Mouse (Mus musculus) intestine, embryonic 14.5 days (tissue): ENCODE measurements around the gene Aldh1a3. TPM values are rescaled to one million over a fixed set of nuclear protein-coding genes. Genes with fewer than 3 reads are reported as not detected.

Source experiments
- ATAC-seq: fragments of 200-750 bp; cut with Nextera tagmentation; replicated peaks from 2 replicates; pipeline ENCODE4 v1.8.0; 2017; ENCODE audit warnings: low read depth, moderate number of reproducible peaks, moderate TSS enrichment, moderate library complexity; ENCODE audit not compliant: low FRiP score, low TSS enrichment
- DNase-seq: peaks from one replicate; pipeline ENCODE4 v3.0.0-alpha.2; 2018; ENCODE audit warnings: low spot score
- H3K27ac ChIP-seq: fragments of 300-500 bp; sonication (generic); 2 replicates; pipeline ENCODE4 v1.5.1; 2014; ENCODE audit warnings: low read depth, mild to moderate bottlenecking, control low read depth
- H3K27me3 ChIP-seq: fragments of 300-500 bp; sonication (generic); replicated peaks from 2 replicates; pipeline ENCODE4 v1.6.1; 2014; ENCODE audit warnings: low read length, control low read depth; ENCODE audit not compliant: control insufficient read depth, insufficient read depth
- H3K36me3 ChIP-seq: fragments of 300-500 bp; sonication (generic); 2 replicates; pipeline ENCODE4 v1.6.1; 2014; ENCODE audit warnings: low read length, control low read depth; ENCODE audit not compliant: control insufficient read depth, insufficient read depth
- H3K4me1 ChIP-seq: fragments of 300-500 bp; sonication (generic); replicated peaks from 2 replicates; pipeline ENCODE4 v1.6.1; 2014; ENCODE audit warnings: low read length, control low read depth, mixed read lengths; ENCODE audit not compliant: control insufficient read depth, insufficient read depth
- H3K4me2 ChIP-seq: fragments of 300-500 bp; sonication (generic); 2 replicates; pipeline ENCODE4 v1.6.1; 2014; ENCODE audit warnings: low read length
- H3K4me3 ChIP-seq: fragments of 300-500 bp; sonication (generic); 2 replicates; pipeline ENCODE4 v1.5.1; 2014; ENCODE audit warnings: low read depth, low read length, control low read depth, mixed read lengths
- H3K9ac ChIP-seq: fragments of 300-500 bp; sonication (generic); 2 replicates; pipeline ENCODE4 v1.6.1; 2014; ENCODE audit warnings: mild to moderate bottlenecking, low read length
- H3K9me3 ChIP-seq: fragments of 300-500 bp; sonication (generic); 2 replicates; pipeline ENCODE4 v1.6.1; 2016; ENCODE audit warnings: low read length, control low read depth; ENCODE audit not compliant: control insufficient read depth
- WGBS: fragments of 180-500 bp; shearing (Covaris S2); extraction: QIAGEN DNeasy Blood & Tissue Kit; methylation state at CpG from one replicate; pipeline ENCODE4 v1.1.7; 2014; 5-methylcytosine and 5-hydroxymethylcytosine counted together
- polyA plus RNA-seq: library from polyadenylated mRNA; unstranded; fragments of >200 nt; fragmentation: Nextera tagmentation; extraction: Ambion mirVana; gene quantifications from 2 replicates; pipeline ENCODE4 v1.2.1, GENCODE M21; 2014

The Aldh1a3 gene
- polyA plus RNA-seq, 1 experiment from 2014 or later: 8.5 TPM

GRCm38 (mm10) chr7:66354911-66355310 lies 72.4 kb downstream of the Aldh1a3 start:
- Histone ChIP-seq H3K9me3 (no peaks in the 10 kb centered on the region), H3K27ac (no peak overlapping the region), H3K4me2 (no peak overlapping the region), H3K9ac (no peak overlapping the region), H3K4me1 (no peaks in the 10 kb centered on the region), H3K36me3 (no peaks in the 10 kb centered on the region), H3K4me3 (no peak overlapping the region), H3K27me3 (no peaks in the 10 kb centered on the region)
- DNase-seq (no peak), ATAC-seq (no peak)
- 43% methylated on average over 3 of the region's 3 CpGs for WGBS

- Histone ChIP-seq H3K27ac (no peak overlapping the region), H3K36me3 (no peaks in the 10 kb centered on the region), H3K4me1 (0 out of 2 replicates have a peak, but pooled peaks cover 4% of the 10 kb centered on the region), H3K9ac (no peak overlapping the region), H3K4me2 (no peak overlapping the region), H3K9me3 (no peaks in the 10 kb centered on the region), H3K4me3 (no peak overlapping the region), H3K27me3 (no peaks in the 10 kb centered on the region)
- WGBS: 77% methylated on average over 4 of the region's 4 CpGs
- ATAC-seq (no peak), DNase-seq (no peak)
Measured at GRCm38 (mm10) chr7:66351074-66351473, 76.2 kb downstream of the Aldh1a3 start.

- DNase-seq: no peak
- H3K9ac ChIP-seq: no peak overlapping the region
- H3K4me1 ChIP-seq: 0 out of 2 replicates have a peak, but pooled peaks cover 4% of the 10 kb centered on the region
- no peak overlapping the region for H3K4me2 ChIP-seq
- WGBS: 43% methylated on average over 11 of the region's 11 CpGs
- H3K36me3 ChIP-seq: no peaks in the 10 kb centered on the region
- H3K27me3 ChIP-seq: no peaks in the 10 kb centered on the region
- ATAC-seq: no peak
- no peak overlapping the region for H3K27ac ChIP-seq
- no peak overlapping the region for H3K4me3 ChIP-seq
- H3K9me3 ChIP-seq: no peaks in the 10 kb centered on the region
Measured at GRCm38 (mm10) chr7:66349670-66350069, 77.6 kb downstream of the Aldh1a3 start.

- Histone ChIP-seq H3K9me3 (no peaks in the 10 kb centered on the region), H3K4me3 (no peak overlapping the region), H3K36me3 (no peaks in the 10 kb centered on the region), H3K27me3 (no peaks in the 10 kb centered on the region), H3K4me1 (0 out of 2 replicates have a peak, but pooled peaks cover 4% of the 10 kb centered on the region), H3K9ac (no peak overlapping the region), H3K27ac (no peak overlapping the region), H3K4me2 (no peak overlapping the region)
- DNase-seq (no peak), ATAC-seq (no peak)
- WGBS: 84% methylated on average over 10 of the region's 10 CpGs
Measured at GRCm38 (mm10) chr7:66348588-66348987, 78.7 kb downstream of the Aldh1a3 start.

GRCm38 (mm10) chr7:66346959-66347663 lies 80.2 kb downstream of the Aldh1a3 start:
- no peak overlapping the region for H3K9ac ChIP-seq
- H3K36me3 ChIP-seq: no peaks in the 10 kb centered on the region
- H3K4me3 ChIP-seq: no peak overlapping the region
- no peaks in the 10 kb centered on the region for H3K9me3 ChIP-seq
- 33% methylated on average over 9 of the region's 9 CpGs for WGBS
- no peak overlapping the region for H3K27ac ChIP-seq
- H3K27me3 ChIP-seq: no peaks in the 10 kb centered on the region
- ATAC-seq: 0 out of 2 replicates have a peak, but pooled peaks have one; percentile 66
- H3K4me1 ChIP-seq: 0 out of 2 replicates have a peak, but pooled peaks cover 4% of the 10 kb centered on the region
- H3K4me2 ChIP-seq: no peak overlapping the region
- DNase-seq: no peak

- 56% methylated on average over 5 of the region's 5 CpGs for WGBS
- Histone ChIP-seq H3K27ac (no peak overlapping the region), H3K36me3 (no peaks in the 10 kb centered on the region), H3K4me2 (no peak overlapping the region), H3K27me3 (no peaks in the 10 kb centered on the region), H3K4me3 (no peak overlapping the region), H3K9me3 (no peaks in the 10 kb centered on the region), H3K9ac (peak overlapping the region; percentile 20; the same call in 1 of the 2 replicates), H3K4me1 (peaks cover 19% of the 10 kb centered on the region)
- ATAC-seq (no peak), DNase-seq (no peak)
Measured at GRCm38 (mm10) chr7:66343307-66343706, 84.0 kb downstream of the Aldh1a3 start.

- ATAC-seq: no peak
- no peak overlapping the region for H3K4me3 ChIP-seq
- no peak overlapping the region for H3K4me2 ChIP-seq
- H3K27me3 ChIP-seq: no peaks in the 10 kb centered on the region
- 77% methylated on average over 6 of the region's 6 CpGs for WGBS
- peaks cover 19% of the 10 kb centered on the region for H3K4me1 ChIP-seq
- DNase-seq: no peak
- H3K9ac ChIP-seq: 0 out of 2 replicates have a peak overlapping the region, but pooled peaks have one; percentile 20
- no peaks in the 10 kb centered on the region for H3K36me3 ChIP-seq
- H3K9me3 ChIP-seq: no peaks in the 10 kb centered on the region
- no peak overlapping the region for H3K27ac ChIP-seq
Measured at GRCm38 (mm10) chr7:66342831-66343230, 84.5 kb downstream of the Aldh1a3 start.

GRCm38 (mm10) chr7:66342323-66342722 lies 85.0 kb downstream of the Aldh1a3 start:
- Histone ChIP-seq H3K4me3 (no peak overlapping the region), H3K4me2 (no peak overlapping the region), H3K36me3 (no peaks in the 10 kb centered on the region), H3K4me1 (peaks cover 18% of the 10 kb centered on the region), H3K27me3 (no peaks in the 10 kb centered on the region), H3K9ac (no peak overlapping the region), H3K27ac (no peak overlapping the region), H3K9me3 (no peaks in the 10 kb centered on the region)
- peak; percentile 70 for DNase-seq
- no peak for ATAC-seq
- WGBS: 44% methylated on average over 4 of the region's 4 CpGs
